Mouse (Mus musculus): ENCODE data around the gene Nipsnap3a.

- TF ChIP-seq CTCF (IDR thresholded peaks at IDR 0.05; ENCODE audit: borderline replicate concordance, control insufficient read depth, extremely low read depth, insufficient read depth, low read length, poor library complexity) (no peak), POLR2A (IDR thresholded peaks at IDR 0.05; ENCODE audit: control insufficient read depth, extremely low read depth, insufficient read depth, low read length, poor library complexity) (no peak)
Observed at GRCm38 (mm10) chr4:53015024-53015423, 26.0 kb downstream of the Nipsnap3a start.

Data from thymus, adult 2 months (tissue).